ENCODE assay signal across 8 mouse cellular contexts in the genomic region with DNA sequence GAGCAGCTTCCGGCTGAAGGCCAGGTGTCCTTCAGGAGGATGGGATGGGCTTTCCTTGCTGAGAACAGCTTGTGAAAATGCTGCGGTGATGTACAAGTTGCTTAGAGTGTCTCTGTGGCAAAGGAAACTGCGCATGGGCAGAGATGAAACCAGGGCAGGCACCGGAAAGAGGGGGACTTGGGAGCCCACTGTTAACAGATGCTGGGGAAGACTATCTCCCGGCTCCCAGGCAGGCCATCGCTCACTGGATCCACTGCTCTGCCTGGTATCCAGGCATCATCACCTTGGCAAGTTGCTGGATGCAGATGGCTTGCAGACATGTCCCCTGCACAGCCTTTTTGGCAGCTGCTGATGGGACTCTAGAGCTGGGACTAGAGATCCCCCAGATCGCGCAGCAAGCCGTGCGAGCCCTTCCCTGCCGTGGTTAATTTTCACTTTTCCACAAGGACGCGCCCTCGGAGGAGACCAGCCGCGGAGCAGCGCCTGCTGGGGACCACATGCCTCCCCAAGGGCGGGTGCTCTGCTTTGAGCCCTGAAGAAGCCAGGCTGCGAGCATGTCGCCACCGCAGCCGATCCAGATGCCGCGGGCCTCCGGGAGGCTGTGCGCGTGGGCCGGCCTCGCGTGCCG.
A peak's percentile ranks its signal among the peaks of the same experiment; 100 is the strongest.
DNase-seq lines count a peak whose midpoint lies in the region; ATAC-seq and TF ChIP-seq lines count a peak whose summit lies in the region.

No protein-coding gene starts in this region.

- peak; percentile 45 for ATAC-seq in kidney, embryonic 15.5 days (replicated peaks; ENCODE audit: low FRiP score)
- ATAC-seq in forebrain, postnatal 0 days = peak; percentile 85
- ATAC-seq in intestine, embryonic 16.5 days = peak; percentile 64
- ATAC-seq in liver, embryonic 14.5 days (ENCODE audit: insufficient read depth) = no peak; the same call in 1 of the 2 replicates

- H3K9ac ChIP-seq in kidney, embryonic 15.5 days = peak overlapping the region; percentile 75
- peak overlapping the region; percentile 97 for H3K9ac ChIP-seq in forebrain, postnatal 0 days
- peak overlapping the region; percentile 92 for H3K9ac ChIP-seq in intestine, embryonic 16.5 days (ENCODE audit: low read depth, low read length)
- no peak overlapping the region for H3K9ac ChIP-seq in liver, embryonic 14.5 days (replicated peaks)

- H3K4me2 ChIP-seq in kidney, embryonic 15.5 days = peak overlapping the region; percentile 99
- H3K4me2 ChIP-seq in forebrain, postnatal 0 days (ENCODE audit: low read depth) = peak overlapping the region; percentile 99
- peak overlapping the region; percentile 99 for H3K4me2 ChIP-seq in intestine, embryonic 16.5 days (ENCODE audit: low read depth, low read length)
- peak overlapping the region; percentile 58 for H3K4me2 ChIP-seq in liver, embryonic 14.5 days (ENCODE audit: low read depth)

- H3K36me3 ChIP-seq in kidney, embryonic 15.5 days = no peaks in the 10 kb centered on the region
- H3K36me3 ChIP-seq in forebrain, postnatal 0 days (ENCODE audit: insufficient read depth) = no peaks in the 10 kb centered on the region
- no peaks in the 10 kb centered on the region for H3K36me3 ChIP-seq in intestine, embryonic 16.5 days (ENCODE audit: control insufficient read depth, insufficient read depth, low read length)
- H3K36me3 ChIP-seq in liver, embryonic 14.5 days (replicated peaks; ENCODE audit: control insufficient read depth, insufficient read depth, low read depth) = no peaks in the 10 kb centered on the region

- DNase-seq in kidney, adult 11 months = no peak
- peak; percentile 44 for DNase-seq in cerebellum, adult 11-12 months
- peak; percentile 87 for DNase-seq in forebrain, postnatal 0 days
- DNase-seq in liver, embryonic 14.5 days (ENCODE audit: low read depth in 3 of 3, low spot score in 3 of 3) = no peak
- peak; percentile 77 for DNase-seq in retina, postnatal 1 day
- DNase-seq in adrenal gland, postnatal 10 days = no peak

- H3K27ac ChIP-seq in kidney, embryonic 15.5 days = peak overlapping the region; percentile 88
- H3K27ac ChIP-seq in forebrain, postnatal 0 days (ENCODE audit: low read depth, low read length) = peak overlapping the region; percentile 90
- H3K27ac ChIP-seq in intestine, embryonic 16.5 days (ENCODE audit: low read length) = peak overlapping the region; percentile 95
- H3K27ac ChIP-seq in liver, embryonic 14.5 days = no peak overlapping the region

- no peak for TF ChIP-seq CTCF in forebrain, postnatal 0 days (IDR thresholded peaks at IDR 0.05; ENCODE audit: low read depth)
- TF ChIP-seq CTCF in liver, embryonic 14.5 days (IDR thresholded peaks at IDR 0.05; ENCODE audit: low read depth) = no peak

- peaks cover 51% of the 10 kb centered on the region for H3K27me3 ChIP-seq in kidney, embryonic 15.5 days
- H3K27me3 ChIP-seq in forebrain, postnatal 0 days (ENCODE audit: insufficient read depth, low read length) = no peaks in the 10 kb centered on the region
- H3K27me3 ChIP-seq in intestine, embryonic 16.5 days (replicated peaks; ENCODE audit: control insufficient read depth, insufficient read depth, low read length) = no peaks in the 10 kb centered on the region
- peaks cover 19% of the 10 kb centered on the region for H3K27me3 ChIP-seq in liver, embryonic 14.5 days (ENCODE audit: control insufficient read depth, insufficient read depth, low read length)

- TF ChIP-seq EP300 in liver, embryonic 14.5 days (IDR thresholded peaks at IDR 0.05; ENCODE audit: low read depth) = no peak

- no peaks in the 10 kb centered on the region for H3K9me3 ChIP-seq in kidney, embryonic 15.5 days (replicated peaks)
- H3K9me3 ChIP-seq in forebrain, postnatal 0 days (ENCODE audit: low read length) = no peaks in the 10 kb centered on the region
- H3K9me3 ChIP-seq in intestine, embryonic 16.5 days (ENCODE audit: control insufficient read depth, low read length) = no peaks in the 10 kb centered on the region
- no peaks in the 10 kb centered on the region for H3K9me3 ChIP-seq in liver, embryonic 14.5 days (ENCODE audit: control insufficient read depth, low read length)

- WGBS in kidney, embryonic 15.5 days = 3% methylated on average over 31 of the region's 31 CpGs
- 6% methylated on average over 31 of the region's 31 CpGs for WGBS in forebrain, postnatal 0 days
- WGBS in intestine, embryonic 16.5 days = 2% methylated on average over 31 of the region's 31 CpGs
- 3% methylated on average over 31 of the region's 31 CpGs for WGBS in liver, embryonic 14.5 days (ENCODE audit: insufficient replicate concordance)

- H3K4me3 ChIP-seq in kidney, embryonic 15.5 days (replicated peaks) = peak overlapping the region; percentile 58
- peak overlapping the region; percentile 52 for H3K4me3 ChIP-seq in forebrain, postnatal 0 days (ENCODE audit: low read depth, low read length)
- peak overlapping the region; percentile 65 for H3K4me3 ChIP-seq in intestine, embryonic 16.5 days (ENCODE audit: low read length)
- H3K4me3 ChIP-seq in liver, embryonic 14.5 days (ENCODE audit: insufficient read depth in 1 of 2, low read depth in 2 of 2, low read length in 2 of 2) = peak overlapping the region; percentile 36 to 50

- H3K4me1 ChIP-seq in kidney, embryonic 15.5 days = peaks cover 44% of the 10 kb centered on the region
- peaks cover 8% of the 10 kb centered on the region for H3K4me1 ChIP-seq in forebrain, postnatal 0 days (ENCODE audit: insufficient read depth)
- H3K4me1 ChIP-seq in intestine, embryonic 16.5 days (ENCODE audit: control insufficient read depth, insufficient read depth, low read length) = peaks cover 57% of the 10 kb centered on the region
- peaks cover 0 to 7% of the 10 kb centered on the region in 2 experiments; a peak in 1 of 4 replicates for H3K4me1 ChIP-seq in liver, embryonic 14.5 days (replicated peaks; ENCODE audit: control insufficient read depth in 2 of 2, insufficient read depth in 2 of 2, low read length in 1 of 2)

Comparison
In these comparisons a context has a peak if more than half of its experiments do, and no peak if none do; other contexts are left out.
1. DNase-seq: peak in cerebellum, adult 11-12 months (single experiment), forebrain, postnatal 0 days (single experiment) and retina, postnatal 1 day (single experiment); none in kidney, adult 11 months (single experiment), liver, embryonic 14.5 days (0 of 3) and adrenal gland, postnatal 10 days (single experiment).
2. Peak in every context shown above with its lines, with median percentiles within 50 percentile points of each other: H3K4me2 ChIP-seq and H3K4me3 ChIP-seq.